Mouse (Mus musculus) hindbrain, postnatal 0 days (tissue): ENCODE results near the gene Rxfp1. TPM values are rescaled to one million over a fixed set of nuclear protein-coding genes. Genes with fewer than 3 reads are reported as not detected.

Experiments
- ATAC-seq: fragments of 200-750 bp; cut with Nextera tagmentation; 2 replicates; pipeline ENCODE4 v1.8.0; 2017; ENCODE audit warnings: mild to moderate bottlenecking, moderate TSS enrichment, moderate library complexity
- DNase-seq: peaks from one replicate; pipeline ENCODE4 v3.0.0-alpha.2; 2015; ENCODE audit warnings: low spot score
- H3K27ac ChIP-seq: fragments of 300-500 bp; sonication (generic); 2 replicates; pipeline ENCODE4 v1.5.1; 2014; ENCODE audit warnings: mild to moderate bottlenecking
- H3K27me3 ChIP-seq: fragments of 300-500 bp; sonication (generic); 2 replicates; pipeline ENCODE4 v1.6.1; 2014; ENCODE audit warnings: low read length, mixed read lengths; ENCODE audit not compliant: insufficient read depth
- H3K36me3 ChIP-seq: fragments of 300-500 bp; sonication (generic); 2 replicates; pipeline ENCODE4 v1.6.1; 2014; ENCODE audit warnings: low read length, mixed read lengths; ENCODE audit not compliant: insufficient read depth
- H3K4me1 ChIP-seq: fragments of 300-500 bp; sonication (generic); 2 replicates; pipeline ENCODE4 v1.6.1; 2014; ENCODE audit warnings: antibody characterized with exemption, low read length, mixed read lengths; ENCODE audit not compliant: insufficient read depth
- H3K4me2 ChIP-seq: fragments of 300-500 bp; sonication (generic); 2 replicates; pipeline ENCODE4 v1.6.1; 2014; ENCODE audit warnings: low read depth, mild to moderate bottlenecking, low read length, moderate library complexity, mixed read lengths
- H3K4me3 ChIP-seq: fragments of 300-500 bp; sonication (generic); 2 replicates; pipeline ENCODE4 v1.5.1; 2014; ENCODE audit warnings: low read length
- H3K9ac ChIP-seq: fragments of 300-500 bp; sonication (generic); replicated peaks from 2 replicates; pipeline ENCODE4 v1.6.1; 2014; ENCODE audit warnings: mild to moderate bottlenecking, low read length, moderate library complexity, mixed read lengths
- H3K9me3 ChIP-seq: fragments of 300-500 bp; sonication (generic); 2 replicates; pipeline ENCODE4 v1.6.1; 2016; ENCODE audit warnings: low read length, mixed read lengths
- CTCF ChIP-seq: IDR thresholded peaks from 2 replicates; pipeline ENCODE4 v1.5.1; 2016; ENCODE audit warnings: antibody characterized with exemption, control low read depth, low read depth
- WGBS: fragments of 180-500 bp; shearing (Covaris S2); extraction: QIAGEN DNeasy Blood & Tissue Kit; methylation state at CpG from one replicate; pipeline ENCODE4 v1.1.7; 2014; 5-methylcytosine and 5-hydroxymethylcytosine counted together
- polyA plus RNA-seq: library from polyadenylated mRNA; unstranded; fragments of >200 nt; fragmentation: Nextera tagmentation; extraction: Ambion mirVana; gene quantifications from 2 replicates; pipeline ENCODE4 v1.2.1, GENCODE M21; 2015
- total RNA-seq: library from RNA; depleted of rRNA; stranded (reverse); fragments of >200 nt; gene quantifications from 2 replicates; pipeline ENCODE4 v1.2.3, GENCODE M21; 2014; rRNA removed

Gene Rxfp1
- total RNA-seq (0.63 and 1.0 TPM in 2 replicates), polyA plus RNA-seq (0.20 and 0.40 TPM in 2 replicates)

GRCm38 (mm10) chr3:79737780-79738179 is at the start of gene Rxfp1:
Gene Rxfp1 (minus strand): TSS chr3:79737880.
- no peak within 1 kb of the TSS for H3K27ac ChIP-seq
- no peaks in the 10 kb centered on the region for H3K9me3 ChIP-seq
- no peaks in the 10 kb centered on the region for H3K4me1 ChIP-seq
- TF ChIP-seq CTCF, result no peak
- no peak for DNase-seq
- no peak for ATAC-seq
- no peaks in the 10 kb centered on the region for H3K36me3 ChIP-seq
- no peak within 1 kb of the TSS for H3K4me2 ChIP-seq
- H3K4me3 ChIP-seq, result no peak within 1 kb of the TSS
- no peak within 1 kb of the TSS for H3K9ac ChIP-seq
- 74% methylated on average over 4 of the region's 4 CpGs for WGBS
- H3K27me3 ChIP-seq, result no peaks in the 10 kb centered on the region

GRCm38 (mm10) chr3:79784362-79784736 is 46.7 kb upstream of the Rxfp1 start:
- peak overlapping the region; percentile 26 for H3K4me2 ChIP-seq
- no peaks in the 10 kb centered on the region for H3K27me3 ChIP-seq
- TF ChIP-seq CTCF, result no peak
- H3K27ac ChIP-seq, result no peak overlapping the region
- H3K9ac ChIP-seq, result no peak overlapping the region
- 23% methylated on average over 11 of the region's 11 CpGs for WGBS
- no peaks in the 10 kb centered on the region for H3K4me1 ChIP-seq
- H3K36me3 ChIP-seq, result no peaks in the 10 kb centered on the region
- H3K4me3 ChIP-seq, result no peak overlapping the region
- no peaks in the 10 kb centered on the region for H3K9me3 ChIP-seq
- no peak for DNase-seq
- 0 out of 2 replicates have a peak, but pooled peaks have one; percentile 35 for ATAC-seq

- Histone ChIP-seq H3K9me3 (no peaks in the 10 kb centered on the region), H3K4me2 (peak overlapping the region; percentile 26), H3K27ac (no peak overlapping the region), H3K27me3 (no peaks in the 10 kb centered on the region), H3K4me1 (no peaks in the 10 kb centered on the region), H3K4me3 (no peak overlapping the region), H3K36me3 (no peaks in the 10 kb centered on the region), H3K9ac (no peak overlapping the region)
- ATAC-seq (no peak), DNase-seq (no peak)
- TF ChIP-seq CTCF, result no peak
- WGBS, result 52% methylated on average over 10 of the region's 10 CpGs
Observed at GRCm38 (mm10) chr3:79783630-79784361, 46.1 kb upstream of the Rxfp1 start.

GRCm38 (mm10) chr3:79772701-79773100 is 35.0 kb upstream of the Rxfp1 start:
- Histone ChIP-seq H3K4me2 (no peak overlapping the region), H3K9ac (no peak overlapping the region), H3K27ac (no peak overlapping the region), H3K36me3 (no peaks in the 10 kb centered on the region), H3K4me1 (no peaks in the 10 kb centered on the region), H3K9me3 (no peaks in the 10 kb centered on the region), H3K27me3 (no peaks in the 10 kb centered on the region), H3K4me3 (no peak overlapping the region)
- no peak for DNase-seq
- ATAC-seq, result no peak
- TF ChIP-seq CTCF, result no peak
- 74% methylated on average over 2 of the region's 2 CpGs for WGBS

DNA sequence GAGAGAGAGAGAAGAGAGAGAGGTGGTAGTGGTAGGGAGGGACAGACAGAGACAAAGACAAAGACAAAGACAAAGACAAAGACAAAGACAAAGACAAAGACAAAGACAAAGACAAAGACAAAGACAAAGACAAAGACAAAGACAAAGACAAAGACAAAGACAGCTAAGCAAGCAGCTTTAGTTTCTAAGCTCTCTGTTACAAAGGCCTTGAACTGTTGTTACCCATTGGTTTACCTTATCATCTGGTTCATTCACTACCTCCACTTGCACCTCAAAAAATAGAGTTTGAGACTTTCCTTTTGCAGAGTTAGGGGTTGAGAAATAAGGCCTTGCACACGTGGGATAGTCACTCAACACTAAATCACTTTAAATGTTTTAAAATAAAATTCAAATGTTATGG is 16.1 kb upstream of the Rxfp1 start:
- ATAC-seq (no peak), DNase-seq (no peak)
- H3K4me3 ChIP-seq, result no peak overlapping the region
- H3K4me2 ChIP-seq, result no peak overlapping the region
- TF ChIP-seq CTCF, result no peak
- H3K27ac ChIP-seq, result no peak overlapping the region
- 71% methylated on average over 1 of the region's 1 CpGs for WGBS
- H3K4me1 ChIP-seq, result no peaks in the 10 kb centered on the region
- no peak overlapping the region for H3K9ac ChIP-seq
- no peaks in the 10 kb centered on the region for H3K27me3 ChIP-seq
- H3K9me3 ChIP-seq, result no peaks in the 10 kb centered on the region
- H3K36me3 ChIP-seq, result no peaks in the 10 kb centered on the region

DNA sequence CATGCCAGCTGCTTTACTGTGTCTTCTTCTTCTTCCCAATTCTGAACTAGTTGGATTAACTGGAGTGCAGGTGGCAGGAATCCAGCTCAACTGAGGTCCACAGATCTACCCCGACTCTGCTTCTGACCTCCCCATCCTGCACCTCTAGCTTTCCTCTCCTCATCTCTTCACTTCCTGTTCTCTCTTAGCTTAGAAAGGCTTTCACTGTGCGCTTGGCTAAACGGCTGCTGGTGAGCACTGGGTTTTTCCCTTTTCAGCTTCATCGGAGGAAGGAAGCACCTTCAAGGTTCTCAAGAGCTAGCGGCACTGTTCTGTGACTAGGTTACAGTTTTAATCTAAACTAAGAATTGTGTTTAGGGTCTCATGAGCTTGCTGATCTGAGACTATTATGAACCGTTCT is 8.9 kb upstream of the Rxfp1 start:
- Histone ChIP-seq H3K36me3 (no peaks in the 10 kb centered on the region), H3K27me3 (no peaks in the 10 kb centered on the region), H3K4me3 (no peak overlapping the region), H3K4me2 (no peak overlapping the region), H3K9me3 (no peaks in the 10 kb centered on the region), H3K4me1 (no peaks in the 10 kb centered on the region), H3K27ac (no peak overlapping the region), H3K9ac (no peak overlapping the region)
- TF ChIP-seq CTCF, result no peak
- no peak for DNase-seq
- no peak for ATAC-seq
- WGBS, result 97% methylated on average over 6 of the region's 6 CpGs

GRCm38 (mm10) chr3:79745101-79745500 is 7.4 kb upstream of the Rxfp1 start:
- Histone ChIP-seq H3K4me2 (no peak overlapping the region), H3K9ac (no peak overlapping the region), H3K4me3 (no peak overlapping the region), H3K4me1 (no peaks in the 10 kb centered on the region), H3K27me3 (no peaks in the 10 kb centered on the region), H3K36me3 (no peaks in the 10 kb centered on the region), H3K27ac (no peak overlapping the region), H3K9me3 (no peaks in the 10 kb centered on the region)
- 37% methylated on average over 6 of the region's 6 CpGs for WGBS
- TF ChIP-seq CTCF, result no peak
- DNase-seq (no peak), ATAC-seq (no peak)
